Mouse (Mus musculus): ENCODE measurements around the gene Cntnap1.
A peak's percentile ranks its signal among the peaks of the same experiment; 100 is the strongest.
"Not testable (repeated sequence)": the region's sequence is repeated elsewhere in the genome, so short reads cannot be mapped to it uniquely, and the experiment has no call there.

The Cntnap1 gene

DNA sequence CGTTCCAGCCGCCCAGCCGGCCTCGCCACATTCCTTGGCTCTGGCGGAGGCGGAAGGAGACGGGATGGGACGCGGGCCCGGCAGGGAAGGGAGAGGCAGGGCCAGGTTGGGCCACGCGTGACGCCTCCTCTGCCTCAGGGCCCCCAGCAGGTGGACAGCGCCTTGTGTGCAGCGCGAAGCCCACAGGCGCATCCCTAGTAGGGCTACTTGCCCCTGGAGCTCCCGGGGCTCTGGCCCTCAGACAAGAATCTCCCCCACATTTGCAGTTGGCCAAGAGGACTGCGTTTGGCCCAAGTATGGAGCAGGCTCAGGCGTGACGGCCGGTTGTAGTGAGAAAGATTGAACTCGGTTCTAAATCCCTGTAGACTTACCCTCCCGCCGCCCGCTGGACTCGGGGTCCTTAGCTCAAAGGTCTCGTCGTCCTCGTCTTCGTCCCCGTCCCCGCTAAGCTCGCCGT is at the start of gene Cntnap1:
Gene Cntnap1 (plus strand): TSS at position 170 of the 457 bp plus-strand sequence.
- peak; percentile 76 for DNase-seq

DNA sequence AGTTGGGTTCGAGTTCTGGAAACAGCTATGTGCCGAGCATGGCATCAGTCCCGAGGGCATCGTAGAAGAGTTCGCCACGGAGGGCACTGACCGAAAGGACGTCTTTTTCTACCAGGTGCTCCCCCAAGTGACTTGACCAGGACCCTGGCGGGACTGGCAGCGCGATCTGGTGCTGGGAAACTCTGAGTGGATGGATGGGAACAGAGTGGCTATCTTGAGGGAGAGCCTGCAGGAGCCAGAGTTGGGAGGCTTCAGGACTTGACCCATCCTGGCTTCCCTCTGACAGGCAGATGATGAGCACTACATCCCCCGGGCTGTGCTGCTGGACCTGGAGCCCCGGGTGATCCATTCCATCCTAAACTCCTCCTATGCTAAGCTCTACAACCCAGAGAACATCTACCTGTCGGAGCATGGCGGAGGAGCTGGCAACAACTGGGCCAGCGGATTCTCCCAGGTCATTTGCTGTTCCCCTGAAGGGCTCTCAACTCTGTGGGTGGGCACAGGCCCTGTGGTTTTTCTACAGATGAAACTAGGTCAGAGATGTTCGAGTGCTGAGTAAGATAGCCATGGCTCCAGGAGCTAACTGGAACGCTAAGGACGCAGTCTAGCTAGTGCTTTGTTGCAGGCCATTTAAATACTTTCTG is 49.7 kb upstream of the Cntnap1 start:
- DNase-seq, result no peak

DNA sequence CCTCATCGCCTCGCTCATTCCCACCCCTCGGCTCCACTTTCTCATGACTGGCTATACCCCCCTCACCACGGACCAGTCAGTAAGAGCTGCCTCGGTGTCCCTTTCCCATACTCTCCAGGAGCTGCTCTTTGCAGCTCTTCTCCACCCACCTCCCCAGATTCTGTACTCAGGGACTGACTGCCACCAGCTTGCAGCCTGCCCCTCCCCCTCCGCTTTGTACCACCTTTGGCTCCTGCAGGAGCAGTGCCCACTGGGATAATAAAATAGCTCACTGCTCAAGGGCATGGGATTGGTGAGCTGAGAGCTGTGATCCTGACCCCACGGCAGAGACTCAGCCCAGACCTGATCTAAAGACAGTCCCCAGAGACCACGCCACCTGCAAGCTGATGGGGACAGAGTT is 45.8 kb upstream of the Cntnap1 start:
- DNase-seq, result not testable (repeated sequence)

DNA sequence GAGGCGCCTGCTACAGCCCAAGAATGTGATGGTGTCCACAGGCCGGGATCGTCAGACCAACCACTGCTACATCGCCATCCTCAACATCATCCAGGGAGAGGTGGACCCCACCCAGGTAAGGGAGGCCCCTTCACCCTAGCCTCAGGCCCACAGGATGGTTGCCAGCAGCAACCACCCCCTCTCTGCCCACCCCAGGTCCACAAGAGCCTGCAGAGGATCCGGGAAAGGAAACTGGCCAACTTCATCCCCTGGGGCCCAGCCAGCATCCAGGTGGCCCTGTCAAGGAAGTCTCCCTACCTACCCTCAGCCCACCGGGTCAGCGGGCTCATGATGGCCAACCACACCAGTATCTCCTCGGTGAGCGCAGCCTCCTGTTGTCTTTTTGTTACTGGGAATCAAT is 45.3 kb upstream of the Cntnap1 start:
- DNase-seq, result not testable (repeated sequence)

DNA sequence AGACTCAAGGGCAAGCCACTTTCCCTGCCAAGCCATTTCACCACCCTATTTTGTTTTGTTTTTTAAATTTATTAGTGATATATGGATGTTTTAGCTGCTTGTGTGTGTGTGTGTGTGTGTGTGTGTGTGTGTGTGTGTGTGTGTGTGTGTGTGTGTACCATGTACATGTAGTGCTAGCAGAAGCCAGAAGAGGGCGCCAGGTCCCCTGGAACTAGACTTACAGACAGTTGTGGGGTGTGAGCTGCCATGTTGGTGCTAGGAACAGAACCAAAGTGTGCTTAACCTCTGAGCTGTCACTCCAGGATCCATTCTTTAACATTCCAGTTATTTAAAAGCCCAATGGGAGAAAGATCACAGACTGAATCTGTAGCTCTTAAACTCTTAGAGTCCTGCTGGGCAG is 43.2 kb upstream of the Cntnap1 start:
- DNase-seq, result no peak

DNA sequence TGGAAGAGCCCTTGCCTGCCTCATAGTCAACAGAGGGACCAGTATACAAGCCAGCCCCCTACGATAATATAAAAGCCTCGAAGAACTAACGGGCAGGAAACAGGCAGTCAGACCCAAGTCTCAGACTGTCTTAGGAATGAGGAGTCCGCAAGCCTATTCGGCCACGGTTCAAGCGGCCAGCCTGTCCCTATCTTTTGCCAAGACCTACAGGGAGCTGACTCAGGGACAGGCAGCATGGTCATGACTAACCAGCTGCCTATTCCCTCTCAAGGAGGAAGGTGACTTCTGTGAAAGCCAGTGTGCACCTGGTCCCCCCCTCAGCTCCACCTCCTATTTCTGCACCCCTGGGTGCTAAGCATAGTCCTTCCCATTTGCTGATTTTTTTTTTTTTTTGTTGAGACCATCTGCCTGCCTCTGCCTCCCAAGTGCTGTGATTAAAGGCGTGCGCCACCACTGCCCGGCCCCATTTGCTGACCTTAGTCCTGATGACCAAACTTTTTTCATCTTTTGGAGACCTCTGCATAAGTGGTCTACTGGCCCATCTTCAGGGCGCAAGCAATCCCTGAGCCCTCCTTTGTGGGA is 41.2 kb upstream of the Cntnap1 start:
- no peak for DNase-seq

DNA sequence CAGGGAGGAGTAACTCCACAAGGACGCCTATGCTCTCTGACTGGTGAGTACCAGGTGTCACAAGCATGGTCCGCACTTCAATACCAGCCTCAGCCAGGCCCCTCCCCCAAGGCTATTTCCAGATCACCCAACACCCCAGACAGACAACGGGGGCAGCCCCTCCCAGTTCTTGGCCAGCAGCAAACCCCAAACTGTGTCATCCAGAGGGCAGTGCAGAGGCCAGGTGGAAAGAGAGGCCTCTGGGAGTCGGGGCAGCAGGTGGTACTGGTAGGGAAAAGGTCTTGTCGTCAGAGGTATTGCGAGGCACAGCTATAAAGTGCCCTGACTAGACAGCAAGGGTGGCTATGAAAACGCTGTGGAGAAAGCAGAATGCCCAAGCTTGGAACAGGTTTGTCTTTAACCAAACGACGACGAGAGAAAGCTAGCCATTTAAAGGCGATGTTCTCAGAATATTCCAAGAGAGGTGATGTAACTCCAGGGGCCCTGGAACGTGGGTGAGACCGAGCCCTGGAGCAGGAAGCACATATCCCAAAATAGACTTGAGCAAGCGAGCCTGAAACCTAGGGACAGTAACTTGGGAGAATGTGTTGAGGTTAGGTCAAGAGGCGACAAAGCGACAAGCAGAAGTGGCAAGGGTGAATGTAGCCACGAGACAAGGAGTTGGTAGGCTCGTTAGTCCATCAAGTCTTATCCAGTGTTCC is 40.1 kb upstream of the Cntnap1 start:
- DNase-seq, result no peak

DNA sequence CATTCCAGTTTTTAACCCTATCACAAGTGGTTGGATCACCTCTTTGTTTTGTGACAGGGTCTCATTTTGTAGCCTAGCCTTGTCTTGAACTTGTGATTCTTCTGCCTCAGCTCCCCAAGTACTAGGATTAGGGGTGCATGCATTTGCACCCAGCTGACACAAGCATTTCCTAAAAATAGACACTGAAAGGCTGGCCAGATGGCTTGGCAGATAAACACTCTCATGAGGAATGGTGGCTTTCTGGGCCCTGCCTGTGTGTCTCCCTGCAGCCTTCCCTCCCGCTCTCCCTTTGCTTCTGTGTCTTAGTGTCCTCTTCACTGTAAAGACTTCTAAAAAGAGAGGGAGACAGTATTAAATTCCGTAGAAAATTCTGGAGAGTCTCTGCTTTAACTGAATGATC is 39.1 kb upstream of the Cntnap1 start:
- no peak for DNase-seq

DNA sequence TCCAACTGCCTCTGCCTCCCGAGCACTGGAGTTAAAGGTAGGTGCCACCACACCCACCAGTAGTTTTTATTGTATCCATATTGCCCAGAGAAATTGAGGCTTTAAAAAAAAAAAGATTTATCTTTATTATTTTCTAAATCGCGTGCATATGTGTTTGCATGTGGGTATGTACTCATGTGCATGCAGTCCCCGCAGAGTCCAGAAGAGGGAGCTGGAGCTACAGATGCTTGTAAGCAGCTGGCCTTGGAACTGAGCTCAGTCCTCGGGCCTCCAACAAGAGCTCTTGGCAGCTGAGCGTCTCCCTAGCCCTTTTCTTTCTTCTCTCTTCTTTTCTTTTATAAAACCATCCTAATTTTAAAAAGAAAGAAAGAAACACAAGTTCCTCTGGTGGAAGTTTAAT is 38.6 kb upstream of the Cntnap1 start:
- DNase-seq, result no peak

DNA sequence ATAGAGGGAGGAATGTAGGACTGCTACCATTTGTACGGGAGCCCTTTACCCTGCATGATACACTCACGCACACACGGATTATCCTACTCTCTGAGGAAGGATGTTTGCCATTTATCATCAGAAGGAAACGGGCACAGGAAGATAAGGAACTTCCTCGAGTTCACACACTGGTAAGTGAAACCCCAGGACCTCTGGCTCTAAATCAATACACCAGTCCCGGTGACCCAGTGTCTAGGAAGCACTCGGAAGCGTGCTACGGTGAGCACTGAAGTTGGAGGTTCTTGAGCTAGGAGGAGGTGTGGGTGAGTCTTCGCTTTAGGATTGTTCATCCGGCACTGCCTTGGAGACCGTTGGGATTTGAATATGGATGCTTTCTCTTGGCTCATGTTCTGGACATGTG is 37.3 kb upstream of the Cntnap1 start:
- DNase-seq, result no peak

DNA sequence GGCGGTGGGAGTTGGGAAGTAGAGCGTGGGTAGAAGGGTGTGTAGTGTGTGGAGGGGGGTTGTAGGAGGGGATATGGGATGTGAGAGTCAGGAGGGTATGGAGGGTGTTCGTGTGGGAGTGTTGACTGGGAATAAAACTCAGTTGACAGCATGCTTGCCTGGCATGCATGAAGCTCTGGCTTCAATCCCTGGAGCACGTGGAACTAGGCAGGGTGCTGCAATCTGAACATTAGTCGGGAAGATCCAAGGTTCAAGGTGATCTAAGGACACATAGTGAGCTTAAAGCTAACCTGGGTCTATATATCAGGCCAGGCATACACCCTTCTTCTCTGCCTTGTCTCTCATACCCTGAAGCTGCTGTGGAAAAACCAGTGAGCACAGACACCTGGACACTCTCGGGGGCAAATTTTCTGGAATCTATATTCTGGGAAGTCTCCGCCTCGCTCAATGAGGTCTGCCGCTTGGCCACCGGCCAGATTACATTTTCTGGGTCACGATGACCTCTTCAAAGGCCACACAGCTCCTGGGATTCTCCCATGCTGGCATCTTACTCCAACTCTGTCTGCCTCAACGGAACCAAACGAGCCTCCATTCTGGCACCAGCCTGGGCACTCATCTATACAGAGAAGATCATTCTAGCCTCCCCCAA is 36.0 kb upstream of the Cntnap1 start:
- DNase-seq, result no peak

DNA sequence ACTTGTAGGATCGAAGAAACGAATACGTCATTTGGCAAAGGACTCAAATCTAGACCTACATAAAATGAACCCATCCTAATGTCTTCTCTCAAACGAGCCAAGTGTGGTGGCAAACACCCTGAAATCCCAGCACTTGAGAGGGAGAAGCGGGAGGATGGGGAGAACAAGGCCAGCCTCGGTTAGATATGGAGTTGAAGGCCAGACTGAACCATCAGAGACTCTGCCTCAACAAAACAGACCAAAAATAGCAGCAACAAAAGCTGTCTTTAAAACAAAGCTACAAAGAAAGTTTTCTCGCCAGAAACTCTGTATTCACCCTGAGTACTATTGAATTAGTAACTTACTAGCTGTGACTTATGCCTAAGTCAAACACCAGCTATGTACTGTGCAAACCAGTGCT is 33.3 kb upstream of the Cntnap1 start:
- DNase-seq, result no peak

DNA sequence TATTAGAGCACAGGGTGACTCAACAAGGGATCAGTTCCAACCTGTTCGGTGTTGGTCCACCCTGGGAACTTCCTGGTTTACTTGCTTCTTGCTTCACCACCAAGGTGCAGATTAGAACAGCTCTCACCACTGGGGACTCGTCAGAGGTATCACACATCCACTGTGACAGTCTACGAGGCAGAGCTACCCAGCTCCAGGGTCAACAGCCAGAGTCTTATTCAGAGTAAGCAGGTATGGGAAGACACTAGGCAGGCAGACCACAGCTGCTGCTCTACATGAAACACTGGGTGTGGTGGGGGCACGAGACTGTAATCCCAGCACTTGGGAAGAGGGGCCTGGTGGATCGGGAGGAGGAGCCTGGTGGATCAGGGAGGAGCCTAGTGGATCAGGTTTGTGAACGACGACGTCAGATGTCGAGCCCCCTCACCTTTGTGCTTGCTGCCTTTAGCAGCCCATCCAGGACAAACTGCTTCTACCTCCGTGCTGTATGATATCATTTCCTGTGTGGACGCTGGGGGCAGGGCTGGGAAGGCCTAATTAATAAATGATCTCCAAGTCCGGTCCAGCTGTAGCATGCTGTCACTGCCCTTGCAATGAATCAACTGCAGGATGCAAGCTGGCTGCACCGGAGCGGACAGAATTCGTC is 31.7 kb upstream of the Cntnap1 start:
- DNase-seq, result no peak

DNA sequence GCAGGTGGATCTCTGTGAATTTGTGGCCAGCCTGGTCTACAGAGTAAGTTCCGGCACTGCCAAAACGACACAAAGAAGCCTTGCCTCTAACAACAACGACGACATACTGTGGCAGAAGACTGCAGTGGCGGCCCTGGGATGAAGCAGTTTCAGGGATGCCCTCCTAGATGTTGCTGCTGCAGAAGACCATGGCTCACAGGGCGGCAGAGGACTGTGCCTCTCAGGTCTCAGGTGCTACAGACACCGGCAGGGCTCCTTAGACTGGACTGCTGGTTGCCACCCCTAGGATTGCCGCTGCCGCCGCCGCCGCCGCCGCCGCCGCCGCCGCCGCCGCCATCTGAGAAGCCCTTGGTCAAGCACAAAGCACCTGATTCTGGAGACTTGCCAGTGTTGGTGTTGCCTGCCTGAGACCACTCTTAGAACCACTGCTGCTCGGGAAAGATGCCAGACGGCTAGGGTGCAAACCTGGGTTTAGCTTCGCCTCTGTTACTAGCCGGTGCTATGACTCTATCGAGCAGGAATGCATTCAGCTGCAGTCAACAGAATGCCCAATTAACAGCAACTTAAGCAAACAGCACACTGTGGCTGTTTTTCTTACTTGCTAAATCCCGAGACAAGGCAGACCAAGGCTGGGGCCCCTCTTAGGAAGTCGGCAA is 30.0 kb upstream of the Cntnap1 start:
- DNase-seq, result peak; percentile 49

DNA sequence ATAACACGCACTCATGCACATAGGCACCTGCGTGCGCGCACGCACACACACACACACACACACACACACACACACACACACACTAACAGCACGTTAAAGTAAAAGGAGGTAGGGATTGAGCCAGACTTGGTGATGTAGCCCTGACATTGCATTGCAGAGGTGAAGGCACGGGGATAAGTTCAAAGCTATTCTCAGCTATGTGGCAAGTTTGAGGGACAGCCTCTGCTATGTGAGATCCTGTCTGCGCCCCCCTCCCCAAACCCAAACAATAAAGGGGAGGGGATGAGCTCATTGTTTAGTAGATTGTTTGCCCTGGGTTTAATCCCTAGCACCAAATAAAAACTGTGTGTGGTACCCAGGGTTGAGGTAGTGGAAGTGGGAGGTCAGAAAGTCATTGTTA is 29.2 kb upstream of the Cntnap1 start:
- no peak for DNase-seq

DNA sequence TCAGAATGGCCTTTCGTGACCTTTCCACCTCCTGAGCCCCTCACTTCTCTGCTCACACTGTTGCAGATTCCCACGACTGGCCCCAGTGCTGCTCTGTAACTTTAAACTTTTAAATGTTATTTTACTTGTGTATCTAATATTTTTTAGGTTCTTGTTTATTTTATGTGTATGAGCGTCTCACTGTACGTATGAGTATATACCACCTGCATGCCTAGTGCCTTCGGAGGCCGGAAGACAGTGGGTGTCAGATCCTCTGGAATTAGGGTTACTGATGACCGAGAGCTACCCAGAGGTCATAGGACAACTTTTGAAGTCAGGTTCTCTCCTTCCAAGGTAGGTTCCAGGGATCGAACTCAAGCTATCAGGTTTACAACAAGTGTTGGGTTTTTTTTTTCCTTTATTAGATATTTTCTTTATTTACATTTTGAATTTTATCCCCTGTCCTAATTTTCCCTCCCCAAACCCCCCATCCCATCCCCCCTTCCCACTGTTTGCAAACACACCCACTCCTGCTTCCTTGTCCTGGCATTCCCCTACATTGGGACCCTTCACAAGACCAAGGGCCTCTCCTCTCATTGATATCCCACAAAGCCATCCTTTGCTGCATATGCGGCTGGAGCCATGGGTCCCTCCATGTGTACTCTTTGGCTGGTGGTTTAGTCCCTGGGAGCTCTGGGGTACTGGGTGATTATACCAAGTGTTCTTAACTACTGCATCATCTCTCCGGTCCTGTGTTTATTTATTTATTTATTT is 27.9 kb upstream of the Cntnap1 start:
- no peak for DNase-seq

DNA sequence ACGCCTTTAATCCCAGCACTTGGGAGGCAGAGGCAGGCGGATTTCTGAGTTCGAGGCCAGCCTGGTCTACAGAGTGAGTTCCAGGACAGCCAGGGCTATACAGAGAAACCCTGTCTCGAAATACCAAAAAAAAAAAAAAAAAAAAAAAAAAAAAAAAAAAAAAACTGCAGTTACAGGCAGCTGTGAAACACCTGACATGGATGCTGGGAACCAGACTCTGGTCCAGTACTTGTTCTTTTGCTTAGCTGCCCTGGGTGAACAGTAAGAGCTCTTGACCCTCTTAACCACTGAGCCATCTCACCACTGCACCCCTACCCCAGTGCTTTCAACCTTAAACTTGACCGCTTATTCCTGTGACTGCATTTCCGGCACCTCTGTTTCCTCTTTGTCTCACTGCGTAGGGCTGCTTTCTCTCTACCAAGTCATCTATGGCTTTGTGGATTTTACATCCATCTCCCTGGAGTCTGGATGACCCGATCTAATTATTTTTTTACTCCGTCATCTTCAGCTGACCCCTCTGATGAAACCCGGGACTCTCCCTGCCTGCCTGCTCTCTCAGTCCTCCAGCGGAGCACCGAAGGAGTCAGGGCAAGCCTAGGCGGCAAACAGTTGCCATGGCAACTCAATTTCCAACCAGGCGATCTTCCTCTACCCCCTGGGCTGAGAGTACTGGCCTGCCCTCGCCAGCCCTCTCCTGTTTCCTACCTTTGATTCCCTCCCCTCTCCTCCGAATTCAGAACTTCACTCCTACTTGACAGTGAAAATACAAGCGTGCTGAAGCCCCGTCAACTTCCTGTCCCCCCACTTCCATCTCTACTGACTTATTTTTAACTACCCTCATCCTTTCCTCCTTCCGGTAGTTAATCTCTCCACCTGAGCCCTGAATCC is 26.7 kb upstream of the Cntnap1 start:
- no peak for DNase-seq

DNA sequence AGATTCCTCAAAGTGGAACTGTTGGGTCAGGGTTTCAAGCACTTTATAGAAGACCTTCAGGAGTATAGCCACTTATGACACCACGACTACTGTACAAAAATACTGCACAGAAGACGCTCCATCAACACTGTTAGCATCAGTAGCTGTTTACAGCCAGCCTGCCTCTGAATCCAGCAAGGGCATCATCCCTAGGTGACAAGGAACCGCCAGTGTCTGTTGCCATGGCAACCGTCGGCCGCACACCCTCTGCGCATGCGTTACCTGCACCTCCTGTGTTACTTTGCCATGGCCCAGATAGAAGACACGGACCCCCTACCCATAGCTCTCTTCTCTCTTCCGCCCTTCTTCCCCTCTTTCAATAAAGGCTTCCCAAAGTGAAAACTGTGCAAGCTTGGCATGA is 23.9 kb upstream of the Cntnap1 start:
- DNase-seq, result no peak

DNA sequence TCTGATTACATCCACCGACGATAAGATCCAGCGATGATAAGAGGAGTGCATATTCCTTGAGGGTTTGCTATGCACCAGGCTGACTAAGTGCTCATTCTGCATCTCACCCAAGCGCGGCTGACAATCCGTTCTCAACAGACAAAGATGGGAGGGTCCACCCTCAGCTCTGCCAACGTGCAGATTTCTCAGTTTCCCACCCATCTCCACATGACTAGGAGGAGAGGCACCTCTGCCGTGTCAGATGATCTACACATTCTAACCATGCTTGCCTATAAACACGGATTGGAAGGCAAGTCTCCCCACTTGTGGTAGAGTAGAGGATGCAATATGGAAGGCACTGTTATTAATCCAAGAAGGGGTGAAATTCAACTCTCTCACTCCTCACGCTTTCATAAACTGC is 21.6 kb upstream of the Cntnap1 start:
- DNase-seq, result no peak

DNA sequence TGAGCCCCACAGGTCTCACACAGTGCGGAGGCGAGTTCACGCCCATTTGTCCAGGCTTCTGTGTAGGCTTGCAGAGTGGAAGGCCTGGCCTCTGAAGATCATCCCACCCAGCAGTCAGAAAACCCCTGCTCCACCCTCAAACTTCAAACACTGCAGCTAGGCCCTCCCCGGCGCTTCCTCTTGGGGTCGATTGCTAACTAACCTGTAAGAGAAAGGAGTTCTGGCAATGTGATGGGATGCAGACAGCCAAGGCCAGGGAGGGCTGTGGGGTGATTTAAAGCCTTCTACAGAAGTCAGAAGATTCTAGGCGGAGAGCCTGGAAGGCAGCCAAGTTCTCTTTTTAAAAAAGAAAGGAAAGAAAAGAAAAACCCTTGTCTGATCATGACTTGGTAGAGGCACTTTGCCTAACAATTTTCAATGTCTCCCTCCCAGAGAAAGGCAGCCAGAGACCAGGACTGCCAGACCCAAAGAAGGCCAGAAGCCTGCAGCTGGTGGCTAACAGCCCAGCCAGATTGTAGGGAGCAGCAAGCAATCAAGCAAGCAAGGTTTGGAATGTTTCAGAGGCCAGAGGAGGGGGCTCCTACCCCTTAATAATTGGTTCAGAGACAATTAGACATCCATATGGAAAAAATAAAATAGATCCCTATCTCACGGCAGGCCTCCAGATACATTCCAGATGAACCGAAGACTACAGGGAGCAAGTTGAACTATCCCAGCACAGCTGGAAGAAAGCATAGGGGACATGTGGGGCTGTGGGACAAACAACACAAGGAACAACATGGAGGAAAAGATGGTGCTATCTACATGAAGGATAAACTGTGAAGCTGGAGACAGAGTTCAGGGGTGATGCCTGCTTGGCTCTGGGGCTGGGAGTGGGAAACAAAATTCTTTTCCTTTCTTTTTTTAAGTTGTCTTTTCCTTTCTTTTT is 20.9 kb upstream of the Cntnap1 start:
- no peak for DNase-seq

Data from lung, postnatal 14 days (tissue).